Mouse (Mus musculus) stomach, postnatal 0 days (tissue): ENCODE data around the gene Ppp2r5d.

ENCODE experiments used
- CTCF ChIP-seq: IDR thresholded peaks from 2 replicates; pipeline ENCODE4 v1.5.1; 2016; ENCODE audit warnings: antibody characterized with exemption, low read depth, mild to moderate bottlenecking, moderate library complexity
- EP300 ChIP-seq: optimal IDR thresholded peaks from 2 replicates; pipeline ENCODE3; 2016; ENCODE audit warnings: antibody characterized with exemption

- TF ChIP-seq CTCF (no peak), EP300 (no peak)
Measured at GRCm38 (mm10) chr17:46750580-46750979, 45.7 kb upstream of the Ppp2r5d start.
